Mouse (Mus musculus): ENCODE data around the gene Mpig6b. TPM values are rescaled to one million over a fixed set of nuclear protein-coding genes. Genes with fewer than 3 reads are reported as not detected.

The Mpig6b gene
- polyA plus RNA-seq, 1 experiment from 2014 or later = 0.48 TPM

DNA sequence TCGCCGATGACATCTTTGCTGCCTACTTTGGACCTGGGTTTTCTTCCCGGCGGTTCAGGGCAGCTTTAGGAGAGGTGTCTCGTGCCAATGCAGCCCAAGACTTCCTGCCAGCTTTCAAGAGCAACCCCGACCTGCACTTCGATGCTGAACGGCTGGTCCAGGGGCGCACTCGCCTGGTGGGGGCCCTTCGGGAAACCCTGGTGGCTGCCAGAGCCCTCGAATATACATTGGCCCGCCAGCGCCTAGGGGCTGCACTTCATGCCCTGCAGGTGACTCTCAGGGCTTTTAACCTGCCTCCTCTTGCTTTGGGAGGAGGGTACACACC, 48.3 kb downstream of the Mpig6b start:
- H3K27me3 ChIP-seq (ENCODE audit: control insufficient read depth, insufficient read depth, low read length) = no peaks in the 10 kb centered on the region
- peaks cover 20% of the 10 kb centered on the region for H3K36me3 ChIP-seq (ENCODE audit: control insufficient read depth, insufficient read depth, low read length)
- no peak overlapping the region for H3K4me2 ChIP-seq (ENCODE audit: low read depth, low read length)
- no peaks in the 10 kb centered on the region for H3K9me3 ChIP-seq (replicated peaks; ENCODE audit: control insufficient read depth, low read length)
- H3K4me1 ChIP-seq (ENCODE audit: control insufficient read depth, insufficient read depth, low read length) = peaks cover 21% of the 10 kb centered on the region
- H3K9ac ChIP-seq (ENCODE audit: low read length) = no peak overlapping the region
- ATAC-seq (ENCODE audit: insufficient read depth, low FRiP score) = no peak
- H3K27ac ChIP-seq (ENCODE audit: low read length) = no peak overlapping the region
- 66% methylated on average over 14 of the region's 14 CpGs for WGBS
- no peak overlapping the region for H3K4me3 ChIP-seq (replicated peaks; ENCODE audit: low read length)

DNA sequence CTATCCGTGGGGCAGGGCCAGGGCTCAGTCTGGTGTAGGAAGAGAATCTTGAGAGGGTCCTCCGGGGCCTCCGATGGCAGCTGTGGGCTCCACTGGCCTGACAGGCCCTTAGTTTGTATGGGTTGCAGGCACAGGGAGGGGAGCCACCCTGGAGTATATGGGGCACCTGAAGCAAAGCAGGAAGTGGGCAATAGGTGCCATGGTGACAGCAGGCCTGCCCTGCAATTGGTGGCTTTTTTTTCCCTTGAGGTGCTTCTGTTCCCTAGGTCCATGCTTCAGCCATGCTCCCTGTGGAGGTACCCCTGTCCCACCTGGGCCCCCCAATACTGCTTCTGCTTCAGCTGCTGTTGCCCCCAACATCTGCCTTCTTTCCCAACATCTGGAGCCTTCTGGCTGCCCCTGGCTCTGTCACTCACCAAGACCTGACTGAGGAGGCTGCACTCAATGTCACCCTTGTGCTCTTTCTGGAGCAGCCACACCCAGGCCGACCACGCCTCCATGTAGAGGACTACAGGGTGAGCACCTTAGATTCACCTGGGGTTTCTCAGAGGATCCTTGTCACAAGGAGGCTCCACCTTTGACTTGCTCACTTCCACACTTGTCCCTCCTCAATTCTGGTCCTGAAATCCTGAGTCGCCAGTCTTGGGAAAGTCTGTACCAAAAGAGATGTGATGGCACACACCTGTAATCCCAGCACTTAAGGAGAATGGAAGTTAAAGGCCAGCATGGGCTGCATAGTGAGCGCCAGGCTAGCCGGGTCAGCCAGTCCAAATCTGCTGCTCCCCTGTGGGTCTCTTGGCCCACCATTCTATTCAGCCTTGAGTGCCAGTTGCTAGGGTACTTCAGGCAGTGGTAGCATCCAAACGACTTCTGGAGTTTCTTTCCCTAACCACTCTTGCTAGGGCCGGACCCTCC, 48.9 kb downstream of the Mpig6b start:
- Histone ChIP-seq H3K9ac (ENCODE audit: low read length) (peak overlapping the region; percentile 54; the same call in 1 of the 2 replicates), H3K27me3 (ENCODE audit: control insufficient read depth, insufficient read depth, low read length) (no peaks in the 10 kb centered on the region), H3K4me2 (ENCODE audit: low read depth, low read length) (no peak overlapping the region), H3K9me3 (replicated peaks; ENCODE audit: control insufficient read depth, low read length) (no peaks in the 10 kb centered on the region), H3K4me1 (ENCODE audit: control insufficient read depth, insufficient read depth, low read length) (peaks cover 19% of the 10 kb centered on the region), H3K27ac (ENCODE audit: low read length) (peak overlapping the region; percentile 61), H3K36me3 (ENCODE audit: control insufficient read depth, insufficient read depth, low read length) (peaks cover 22% of the 10 kb centered on the region), H3K4me3 (replicated peaks; ENCODE audit: low read length) (no peak overlapping the region)
- 74% methylated on average over 10 of the region's 10 CpGs for WGBS
- no peak for ATAC-seq (ENCODE audit: insufficient read depth, low FRiP score)

DNA sequence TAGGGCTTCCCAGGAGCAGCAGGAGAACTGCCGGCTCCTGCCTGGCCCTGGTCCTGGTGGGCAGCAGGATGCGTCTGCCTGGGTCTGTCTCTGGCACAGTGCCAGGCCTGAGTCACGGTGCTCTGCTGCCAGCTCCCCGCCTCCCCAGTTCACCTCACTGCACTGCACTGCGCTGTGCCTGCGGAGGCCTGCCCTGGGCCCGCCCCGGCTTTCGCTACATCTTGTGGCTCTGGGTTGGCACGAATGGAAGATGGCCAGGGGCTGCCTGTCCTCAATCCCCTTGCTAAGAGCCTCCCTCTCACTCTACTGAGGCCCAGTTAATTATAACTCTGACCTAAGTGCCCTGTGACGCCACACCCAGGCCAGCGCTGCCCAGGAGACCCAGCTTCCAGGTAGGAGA, 49.6 kb downstream of the Mpig6b start, which contains the start of gene Vwa7:
Gene Vwa7, plus strand, starts transcription at position 204 of the 400 bp plus-strand sequence.
- Histone ChIP-seq H3K9ac (ENCODE audit: low read length) (peak within 1 kb of the TSS; percentile 54; the same call in 1 of the 2 replicates), H3K4me3 (replicated peaks; ENCODE audit: low read length) (no peak within 1 kb of the TSS), H3K27me3 (ENCODE audit: control insufficient read depth, insufficient read depth, low read length) (no peaks in the 10 kb centered on the region), H3K27ac (ENCODE audit: low read length) (peak within 1 kb of the TSS; percentile 61), H3K36me3 (ENCODE audit: control insufficient read depth, insufficient read depth, low read length) (peaks cover 22% of the 10 kb centered on the region), H3K4me1 (ENCODE audit: control insufficient read depth, insufficient read depth, low read length) (peaks cover 13% of the 10 kb centered on the region), H3K9me3 (replicated peaks; ENCODE audit: control insufficient read depth, low read length) (no peaks in the 10 kb centered on the region), H3K4me2 (ENCODE audit: low read depth, low read length) (no peak within 1 kb of the TSS)
- WGBS = 48% methylated on average over 12 of the region's 12 CpGs
- peak; percentile 48; the same call in 1 of the 2 replicates for ATAC-seq (ENCODE audit: insufficient read depth, low FRiP score)

DNA sequence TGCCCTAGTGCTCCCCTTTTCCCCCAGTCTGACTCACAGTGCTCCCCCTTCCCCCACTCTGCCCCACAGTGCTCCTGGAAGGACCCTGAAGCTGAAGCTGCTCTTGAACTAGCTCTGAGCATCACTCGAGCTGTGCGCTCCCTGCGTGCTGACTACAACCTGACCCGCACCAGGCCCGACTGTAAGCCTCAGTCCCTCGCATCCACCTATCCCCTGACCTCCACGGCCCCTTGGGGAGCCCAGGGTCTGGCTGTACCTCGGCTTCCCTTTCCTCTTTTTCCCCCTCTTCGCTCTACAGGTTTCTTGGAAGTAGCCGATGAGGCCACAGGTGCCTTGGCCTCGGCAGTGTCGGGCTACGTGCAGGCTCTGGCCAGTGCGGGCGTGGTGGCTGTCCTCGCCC, 50.7 kb downstream of the Mpig6b start:
- Histone ChIP-seq H3K27me3 (ENCODE audit: control insufficient read depth, insufficient read depth, low read length) (no peaks in the 10 kb centered on the region), H3K9me3 (replicated peaks; ENCODE audit: control insufficient read depth, low read length) (no peaks in the 10 kb centered on the region), H3K4me3 (replicated peaks; ENCODE audit: low read length) (no peak overlapping the region), H3K4me2 (ENCODE audit: low read depth, low read length) (no peak overlapping the region), H3K36me3 (ENCODE audit: control insufficient read depth, insufficient read depth, low read length) (peaks cover 27% of the 10 kb centered on the region), H3K27ac (ENCODE audit: low read length) (no peak overlapping the region), H3K4me1 (ENCODE audit: control insufficient read depth, insufficient read depth, low read length) (peaks cover 8% of the 10 kb centered on the region), H3K9ac (ENCODE audit: low read length) (no peak overlapping the region)
- 87% methylated on average over 16 of the region's 16 CpGs for WGBS
- no peak for ATAC-seq (ENCODE audit: insufficient read depth, low FRiP score)

DNA sequence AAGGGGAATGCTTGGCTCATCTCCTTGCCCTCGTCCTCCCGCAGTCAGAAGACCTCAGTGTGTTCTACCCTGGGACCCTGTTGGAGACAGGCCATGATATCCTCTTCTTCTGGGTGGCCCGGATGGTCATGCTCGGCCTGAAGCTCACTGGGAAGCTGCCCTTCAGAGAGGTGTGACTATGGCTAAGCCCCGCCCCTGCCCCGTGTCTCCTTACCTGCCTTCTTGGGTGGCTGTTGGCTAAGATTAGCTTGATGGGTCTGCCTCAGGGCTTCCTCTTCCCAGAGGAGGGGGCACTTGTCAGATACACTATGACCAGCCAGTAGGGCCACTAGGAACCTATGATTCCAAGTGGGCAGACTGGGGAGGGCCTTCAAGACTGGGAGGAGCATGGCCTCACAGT, 52.8 kb downstream of the Mpig6b start:
- 76% methylated on average over 6 of the region's 6 CpGs for WGBS
- H3K27me3 ChIP-seq (ENCODE audit: control insufficient read depth, insufficient read depth, low read length) = no peaks in the 10 kb centered on the region
- H3K4me1 ChIP-seq (ENCODE audit: control insufficient read depth, insufficient read depth, low read length) = peaks cover 8% of the 10 kb centered on the region
- H3K9ac ChIP-seq (ENCODE audit: low read length) = no peak overlapping the region
- ATAC-seq (ENCODE audit: insufficient read depth, low FRiP score) = no peak
- H3K9me3 ChIP-seq (replicated peaks; ENCODE audit: control insufficient read depth, low read length) = no peaks in the 10 kb centered on the region
- H3K4me2 ChIP-seq (ENCODE audit: low read depth, low read length) = no peak overlapping the region
- no peak overlapping the region for H3K4me3 ChIP-seq (replicated peaks; ENCODE audit: low read length)
- peaks cover 32% of the 10 kb centered on the region for H3K36me3 ChIP-seq (ENCODE audit: control insufficient read depth, insufficient read depth, low read length)
- no peak overlapping the region for H3K27ac ChIP-seq (ENCODE audit: low read length)

Other genes with a start within 250 kb of the Mpig6b start
- 23.8 and 25.8 TPM in 2 replicates for gene Stk19, start 229.2 kb downstream of the Mpig6b start, polyA plus RNA-seq (2015; fragmentation: Nextera tagmentation; extraction: Ambion mirVana)
- gene Dxo, start 229.2 kb downstream of the Mpig6b start, polyA plus RNA-seq (2015; fragmentation: Nextera tagmentation; extraction: Ambion mirVana) = 48.9 and 53.3 TPM in 2 replicates
- gene Skiv2l, start 216.0 kb downstream of the Mpig6b start, polyA plus RNA-seq (2015; fragmentation: Nextera tagmentation; extraction: Ambion mirVana) = 45.0 and 48.1 TPM in 2 replicates
- gene Nelfe, start 215.8 kb downstream of the Mpig6b start, polyA plus RNA-seq (2015; fragmentation: Nextera tagmentation; extraction: Ambion mirVana) = 89.5 and 96.4 TPM in 2 replicates
- 27.8 and 28.9 TPM in 2 replicates for gene Cfb, start 203.7 kb downstream of the Mpig6b start, polyA plus RNA-seq (2015; fragmentation: Nextera tagmentation; extraction: Ambion mirVana)
- 1.0 and 1.1 TPM in 2 replicates for gene Zbtb12, start 186.7 kb downstream of the Mpig6b start, polyA plus RNA-seq (2015; fragmentation: Nextera tagmentation; extraction: Ambion mirVana)
- 0.49 TPM in 1 of 2 replicates, not detected in the other for gene Gm20547, start 184.1 kb downstream of the Mpig6b start, polyA plus RNA-seq (2015; fragmentation: Nextera tagmentation; extraction: Ambion mirVana)
- gene C2, start 167.9 kb downstream of the Mpig6b start, polyA plus RNA-seq (2015; fragmentation: Nextera tagmentation; extraction: Ambion mirVana) = 4.4 and 5.5 TPM in 2 replicates
- 61.0 and 61.1 TPM in 2 replicates for gene Ehmt2, start 167.7 kb downstream of the Mpig6b start, polyA plus RNA-seq (2015; fragmentation: Nextera tagmentation; extraction: Ambion mirVana)
- 19.3 and 21.1 TPM in 2 replicates for gene Slc44a4, start 151.7 kb downstream of the Mpig6b start, polyA plus RNA-seq (2015; fragmentation: Nextera tagmentation; extraction: Ambion mirVana)
- gene Neu1, start 134.9 kb downstream of the Mpig6b start, polyA plus RNA-seq (2015; fragmentation: Nextera tagmentation; extraction: Ambion mirVana) = 36.7 and 40.6 TPM in 2 replicates
- 0.94 and 1.4 TPM in 2 replicates for gene Hspa1b, start 106.9 kb downstream of the Mpig6b start, polyA plus RNA-seq (2015; fragmentation: Nextera tagmentation; extraction: Ambion mirVana)
- gene Gm20481, start 96.3 kb downstream of the Mpig6b start, polyA plus RNA-seq (2015; fragmentation: Nextera tagmentation; extraction: Ambion mirVana) = 0.27 TPM in 1 of 2 replicates, not detected in the other
- 13.7 and 16.3 TPM in 2 replicates for gene Hspa1a, start 94.0 kb downstream of the Mpig6b start, polyA plus RNA-seq (2015; fragmentation: Nextera tagmentation; extraction: Ambion mirVana)
- gene Hspa1l, start 93.5 kb downstream of the Mpig6b start, polyA plus RNA-seq (2015; fragmentation: Nextera tagmentation; extraction: Ambion mirVana) = 0.96 and 1.4 TPM in 2 replicates
- gene Lsm2, start 84.3 kb downstream of the Mpig6b start, polyA plus RNA-seq (2015; fragmentation: Nextera tagmentation; extraction: Ambion mirVana) = 145 and 146 TPM in 2 replicates
- gene Vars, start 65.2 kb downstream of the Mpig6b start, polyA plus RNA-seq (2015; fragmentation: Nextera tagmentation; extraction: Ambion mirVana) = 81.1 and 82.1 TPM in 2 replicates
- gene Vwa7, start 49.6 kb downstream of the Mpig6b start, polyA plus RNA-seq (2015; fragmentation: Nextera tagmentation; extraction: Ambion mirVana) = 0.26 and 0.42 TPM in 2 replicates
- gene Sapcd1, start 38.2 kb downstream of the Mpig6b start, polyA plus RNA-seq (2015; fragmentation: Nextera tagmentation; extraction: Ambion mirVana) = 14.2 and 14.3 TPM in 2 replicates
- 3.9 and 4.2 TPM in 2 replicates for gene Msh5, start 19.4 kb downstream of the Mpig6b start, polyA plus RNA-seq (2015; fragmentation: Nextera tagmentation; extraction: Ambion mirVana)
- 396 and 441 TPM in 2 replicates for gene Clic1, start 16.2 kb downstream of the Mpig6b start, polyA plus RNA-seq (2015; fragmentation: Nextera tagmentation; extraction: Ambion mirVana)
- 190 and 193 TPM in 2 replicates for gene Ddah2, start 7.1 kb downstream of the Mpig6b start, polyA plus RNA-seq (2015; fragmentation: Nextera tagmentation; extraction: Ambion mirVana)
- 50.6 and 109 TPM in 2 replicates for gene Ly6g6c, start 796 bp downstream of the Mpig6b start, polyA plus RNA-seq (2015; fragmentation: Nextera tagmentation; extraction: Ambion mirVana)
- 32.3 and 49.2 TPM in 2 replicates for gene Ly6g6e, start 10.7 kb upstream of the Mpig6b start, polyA plus RNA-seq (2015; fragmentation: Nextera tagmentation; extraction: Ambion mirVana)
- 3.2 and 4.1 TPM in 2 replicates for gene Ly6g6d, start 11.9 kb upstream of the Mpig6b start, polyA plus RNA-seq (2015; fragmentation: Nextera tagmentation; extraction: Ambion mirVana)
- gene Ly6g6f, start 19.4 kb upstream of the Mpig6b start, polyA plus RNA-seq (2015; fragmentation: Nextera tagmentation; extraction: Ambion mirVana) = 0.46 and 0.54 TPM in 2 replicates
- 95.8 and 97.9 TPM in 2 replicates for gene Abhd16a, start 23.1 kb upstream of the Mpig6b start, polyA plus RNA-seq (2015; fragmentation: Nextera tagmentation; extraction: Ambion mirVana)
- not detected in 2 replicates for gene Ly6g5c, start 42.1 kb upstream of the Mpig6b start, polyA plus RNA-seq (2015; fragmentation: Nextera tagmentation; extraction: Ambion mirVana)
- gene Ly6g5b, start 49.2 kb upstream of the Mpig6b start, polyA plus RNA-seq (2015; fragmentation: Nextera tagmentation; extraction: Ambion mirVana) = 0.53 and 0.89 TPM in 2 replicates
- 18.1 and 19.4 TPM in 2 replicates for gene Gpank1, start 55.3 kb upstream of the Mpig6b start, polyA plus RNA-seq (2015; fragmentation: Nextera tagmentation; extraction: Ambion mirVana)
- 245 and 269 TPM in 2 replicates for gene Csnk2b, start 55.9 kb upstream of the Mpig6b start, polyA plus RNA-seq (2015; fragmentation: Nextera tagmentation; extraction: Ambion mirVana)
- 11.7 and 14.2 TPM in 2 replicates for gene D17H6S53E, start 60.2 kb upstream of the Mpig6b start, polyA plus RNA-seq (2015; fragmentation: Nextera tagmentation; extraction: Ambion mirVana)
- 24.9 and 34.0 TPM in 2 replicates for gene Apom, start 65.9 kb upstream of the Mpig6b start, polyA plus RNA-seq (2015; fragmentation: Nextera tagmentation; extraction: Ambion mirVana)
- gene Bag6, start 69.0 kb upstream of the Mpig6b start, polyA plus RNA-seq (2015; fragmentation: Nextera tagmentation; extraction: Ambion mirVana) = 41.2 and 48.4 TPM in 2 replicates
- gene Prrc2a, start 98.7 kb upstream of the Mpig6b start, polyA plus RNA-seq (2015; fragmentation: Nextera tagmentation; extraction: Ambion mirVana) = 111 and 125 TPM in 2 replicates
- 19.9 and 20.2 TPM in 2 replicates for gene Aif1, start 109.9 kb upstream of the Mpig6b start, polyA plus RNA-seq (2015; fragmentation: Nextera tagmentation; extraction: Ambion mirVana)
- gene Lst1, start 122.3 kb upstream of the Mpig6b start, polyA plus RNA-seq (2015; fragmentation: Nextera tagmentation; extraction: Ambion mirVana) = 28.1 and 29.9 TPM in 2 replicates
- gene Ltb, start 128.3 kb upstream of the Mpig6b start, polyA plus RNA-seq (2015; fragmentation: Nextera tagmentation; extraction: Ambion mirVana) = 2.0 TPM in 2 replicates
- 0.32 TPM in 1 of 2 replicates, not detected in the other for gene Tnf, start 135.8 kb upstream of the Mpig6b start, polyA plus RNA-seq (2015; fragmentation: Nextera tagmentation; extraction: Ambion mirVana)
- gene Lta, start 139.2 kb upstream of the Mpig6b start, polyA plus RNA-seq (2015; fragmentation: Nextera tagmentation; extraction: Ambion mirVana) = 0.44 and 0.46 TPM in 2 replicates
- gene Gm16181, start 154.7 kb upstream of the Mpig6b start, polyA plus RNA-seq (2015; fragmentation: Nextera tagmentation; extraction: Ambion mirVana) = 0.27 TPM in 1 of 2 replicates, not detected in the other
- gene Atp6v1g2, start 167.5 kb upstream of the Mpig6b start, polyA plus RNA-seq (2015; fragmentation: Nextera tagmentation; extraction: Ambion mirVana) = 6.0 and 6.8 TPM in 2 replicates
- 6.4 and 8.8 TPM in 2 replicates for gene Nfkbil1, start 169.6 kb upstream of the Mpig6b start, polyA plus RNA-seq (2015; fragmentation: Nextera tagmentation; extraction: Ambion mirVana)
- 340 and 353 TPM in 2 replicates for gene Ddx39b, start 175.6 kb upstream of the Mpig6b start, polyA plus RNA-seq (2015; fragmentation: Nextera tagmentation; extraction: Ambion mirVana)
- 169 and 219 TPM in 2 replicates for gene H2-D1, start 196.5 kb upstream of the Mpig6b start, polyA plus RNA-seq (2015; fragmentation: Nextera tagmentation; extraction: Ambion mirVana)

Measured in stomach, embryonic 16.5 days (tissue).